Mouse (Mus musculus) myocyte (in vitro differentiated cells): Measurements from ENCODE around the gene Wipf2.
A peak's percentile ranks its signal among the peaks of the same experiment; 100 is the strongest.

ENCODE experiments used
- CEBPB ChIP-seq: IDR thresholded peaks from 2 replicates; pipeline ENCODE4 v1.6.1; 2011; ENCODE audit warnings: mild to moderate bottlenecking, moderate library complexity; ENCODE audit not compliant: poor library complexity, insufficient read depth, severe bottlenecking
- E2F4 ChIP-seq: IDR thresholded peaks from one replicate; pipeline ENCODE4 v1.6.1; 2011; ENCODE audit warnings: mild to moderate bottlenecking, control low read depth, moderate library complexity; ENCODE audit not compliant: insufficient read depth
- MAX ChIP-seq: IDR thresholded peaks from one replicate; pipeline ENCODE4 v1.6.1; 2011; ENCODE audit warnings: low read depth, mild to moderate bottlenecking, control low read depth
- MYOD1 ChIP-seq, 3 experiments: IDR thresholded peaks; one replicate each; pipeline ENCODE4 v1.6.1; 2011; ENCODE audit warnings: control low read depth in 2 of 3, low read depth in 2 of 3, mild to moderate bottlenecking in 2 of 3, moderate library complexity in 1 of 3; ENCODE audit not compliant: insufficient read length in 2 of 3, control insufficient read depth in 1 of 3
- MYOG ChIP-seq, 3 experiments: IDR thresholded peaks; one replicate each; pipeline ENCODE4 v1.6.1; 2011; ENCODE audit warnings: control low read depth in 2 of 3, low read depth in 2 of 3, mild to moderate bottlenecking in 2 of 3; ENCODE audit not compliant: insufficient read length in 2 of 3, control insufficient read depth in 1 of 3, insufficient read depth in 1 of 3
- POLR2A ChIP-seq: IDR thresholded peaks from one replicate; pipeline ENCODE4 v1.6.1; 2011; ENCODE audit warnings: low read depth, mild to moderate bottlenecking, control low read depth, moderate library complexity; ENCODE audit not compliant: insufficient read length
- POLR2AphosphoS2 ChIP-seq: IDR thresholded peaks from one replicate; pipeline ENCODE4 v1.6.1; 2011; ENCODE audit warnings: low read depth, control low read depth; ENCODE audit not compliant: insufficient read length
- REST ChIP-seq: IDR thresholded peaks from one replicate; pipeline ENCODE4 v1.6.1; 2011; ENCODE audit warnings: mild to moderate bottlenecking, control low read depth, moderate library complexity; ENCODE audit not compliant: insufficient read depth, insufficient read length
- SRF ChIP-seq: IDR thresholded peaks from one replicate; pipeline ENCODE4 v1.6.1; 2011; ENCODE audit warnings: low read depth; ENCODE audit not compliant: control insufficient read depth, insufficient read length
- TCF12 ChIP-seq: IDR thresholded peaks from one replicate; pipeline ENCODE4 v1.6.1; 2011; ENCODE audit warnings: mild to moderate bottlenecking, control low read depth; ENCODE audit not compliant: poor library complexity, insufficient read depth, severe bottlenecking
- TCF3 ChIP-seq: IDR thresholded peaks from one replicate; pipeline ENCODE4 v1.6.1; 2011; ENCODE audit warnings: low read depth, control low read depth; ENCODE audit not compliant: insufficient read length
- USF1 ChIP-seq: IDR thresholded peaks from one replicate; pipeline ENCODE4 v1.6.1; 2011; ENCODE audit warnings: low read depth, mild to moderate bottlenecking, control low read depth, moderate library complexity

GRCm38 (mm10) chr11:98931513-98932292 is 68.3 kb downstream of the Wipf2 start:
- TF ChIP-seq CEBPB (no peak), TCF12 (peak; percentile 17), POLR2A (no peak), USF1 (no peak), MAX (no peak), POLR2AphosphoS2 (no peak), REST (no peak), MYOD1 (IDR thresholded peaks at IDR 0.05; ENCODE audit: control insufficient read depth in 1 of 3, insufficient read length in 2 of 3, low read depth in 2 of 3) (peak in 1 of 3 experiments; percentile 56), TCF3 (no peak), E2F4 (no peak), MYOG (IDR thresholded peaks at IDR 0.05; ENCODE audit: control insufficient read depth in 1 of 3, insufficient read depth in 1 of 3, insufficient read length in 2 of 3, low read depth in 2 of 3) (peak in 2 of 3 experiments; percentile 30 to 68), SRF (no peak)
